Mouse (Mus musculus) olfactory bulb, adult 2 months (tissue): ENCODE measurements at regions not wholly inside any gene's neighbourhood (a gene's known extent, or its start where the extent isn't known, plus 50 kb on each side); places are given as distances from the start of the nearest gene placed in this dataset.

ENCODE experiments used
- H3K27ac ChIP-seq: fragments of 200-500 bp; 2 replicates; pipeline ENCODE4 v1.5.1; 2012; ENCODE audit warnings: low read depth, low read length; ENCODE audit not compliant: insufficient read depth
- H3K4me1 ChIP-seq: fragments of 200-500 bp; 2 replicates; pipeline ENCODE4 v1.6.1; 2012; ENCODE audit warnings: low read length; ENCODE audit not compliant: control insufficient read depth, insufficient read depth
- H3K4me3 ChIP-seq: fragments of 200-500 bp; 2 replicates; pipeline ENCODE4 v1.5.1; 2012; ENCODE audit warnings: mild to moderate bottlenecking, low read depth, low read length, moderate library complexity; ENCODE audit not compliant: insufficient read depth
- CTCF ChIP-seq: fragments of 200-500 bp; IDR thresholded peaks from 2 replicates; pipeline ENCODE4 v1.5.1; 2012; ENCODE audit warnings: low read depth, mild to moderate bottlenecking, low read length, moderate library complexity; ENCODE audit not compliant: insufficient read depth
- POLR2A ChIP-seq: fragments of 200-500 bp; IDR thresholded peaks from 2 replicates; pipeline ENCODE4 v1.6.1; 2012; ENCODE audit warnings: mild to moderate bottlenecking, low read depth, low read length, moderate library complexity; ENCODE audit not compliant: insufficient read depth
- WGBS: fragments of 180-500 bp; shearing (Covaris S2); methylation state at CpG from one replicate; pipeline ENCODE4 v1.1.7; 2018; 5-methylcytosine and 5-hydroxymethylcytosine counted together

DNA sequence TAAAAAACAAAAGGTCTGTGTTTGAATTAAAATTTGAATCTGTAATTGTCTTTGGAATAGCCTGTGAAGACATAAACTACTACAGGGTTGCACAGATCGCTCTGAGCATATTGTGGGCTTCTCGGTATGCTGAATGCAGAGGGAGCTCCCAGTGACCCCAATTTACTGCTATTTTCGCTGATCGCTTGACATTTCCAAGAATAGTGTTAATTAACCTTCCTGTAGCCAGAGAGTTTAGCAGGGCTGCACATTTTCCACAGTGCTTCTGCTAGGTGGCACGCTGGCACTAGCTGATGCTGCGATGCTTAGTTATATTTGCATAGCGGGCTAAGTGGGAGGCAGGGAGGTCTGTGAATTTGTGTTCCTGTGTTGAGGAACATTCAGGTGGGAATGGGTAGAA is 164.8 kb upstream of the Stac start:
- no peak overlapping the region for H3K4me3 ChIP-seq
- H3K4me1 ChIP-seq, result no peaks in the 10 kb centered on the region
- 41% methylated on average over 7 of the region's 7 CpGs for WGBS
- H3K27ac ChIP-seq, result no peak overlapping the region
- no peak for TF ChIP-seq CTCF
- TF ChIP-seq POLR2A, result no peak

GRCm38 (mm10) chr9:111846366-111846765 is 156.2 kb upstream of the Stac start:
- H3K4me1 ChIP-seq, result no peaks in the 10 kb centered on the region
- TF ChIP-seq CTCF, result no peak
- no peak for TF ChIP-seq POLR2A
- H3K4me3 ChIP-seq, result no peak overlapping the region
- no peak overlapping the region for H3K27ac ChIP-seq
- WGBS, result 96% methylated on average over 10 of the region's 10 CpGs

DNA sequence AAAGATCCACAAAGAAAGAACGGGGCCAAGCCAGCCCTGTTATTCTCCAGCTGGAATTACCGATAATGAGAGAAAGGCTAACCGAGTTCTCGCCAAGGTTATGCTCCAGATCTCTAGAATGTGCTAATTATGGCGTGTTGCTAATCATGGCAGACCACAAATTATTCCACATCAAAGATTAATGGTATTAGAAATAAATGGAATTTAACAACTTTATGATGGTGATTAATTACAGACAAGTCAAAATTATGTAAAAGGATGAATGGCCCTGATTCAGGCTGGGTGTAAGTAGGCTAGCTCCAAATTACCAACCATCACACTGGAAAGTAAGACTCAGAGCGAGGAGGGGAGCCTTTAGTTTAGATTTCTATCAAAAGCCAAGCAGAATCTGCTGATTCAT is 151.0 kb upstream of the Stac start:
- 66% methylated on average over 6 of the region's 6 CpGs for WGBS

GRCm38 (mm10) chr9:111838069-111838820 is 148.1 kb upstream of the Stac start:
- peaks cover 3% of the 10 kb centered on the region for H3K4me1 ChIP-seq
- no peak overlapping the region; the same call in 1 of the 2 replicates for H3K27ac ChIP-seq
- no peak for TF ChIP-seq CTCF
- no peak for TF ChIP-seq POLR2A
- no peak overlapping the region for H3K4me3 ChIP-seq
- WGBS, result 21% methylated on average over 7 of the region's 7 CpGs

More for the DNA sequence above, 151.0 kb upstream of the Stac start:
- Histone ChIP-seq H3K4me1 (peaks cover 3% of the 10 kb centered on the region), H3K27ac (no peak overlapping the region), H3K4me3 (no peak overlapping the region)
- TF ChIP-seq CTCF, result no peak
- TF ChIP-seq POLR2A, result no peak

DNA sequence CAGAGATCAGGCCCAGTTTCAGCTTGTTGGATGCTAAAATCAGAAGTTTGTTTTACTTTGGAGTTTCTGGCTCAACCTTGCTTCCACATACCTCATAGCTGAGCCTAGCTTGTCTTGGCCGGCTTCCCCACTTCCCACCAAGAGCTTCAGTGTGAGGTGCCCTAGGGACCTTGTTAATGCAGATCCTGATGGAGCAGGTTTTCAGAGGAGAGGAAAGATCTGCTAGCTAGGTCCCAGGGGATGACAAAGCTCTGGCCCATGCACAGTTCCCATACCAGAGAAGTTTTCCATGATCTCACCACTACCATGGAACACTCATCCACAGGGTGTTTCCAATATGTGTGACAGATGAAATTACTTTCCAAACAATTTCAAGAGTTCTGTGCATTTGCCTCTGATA is 131.9 kb upstream of the Stac start:
- no peak for TF ChIP-seq POLR2A
- no peak for TF ChIP-seq CTCF

DNA sequence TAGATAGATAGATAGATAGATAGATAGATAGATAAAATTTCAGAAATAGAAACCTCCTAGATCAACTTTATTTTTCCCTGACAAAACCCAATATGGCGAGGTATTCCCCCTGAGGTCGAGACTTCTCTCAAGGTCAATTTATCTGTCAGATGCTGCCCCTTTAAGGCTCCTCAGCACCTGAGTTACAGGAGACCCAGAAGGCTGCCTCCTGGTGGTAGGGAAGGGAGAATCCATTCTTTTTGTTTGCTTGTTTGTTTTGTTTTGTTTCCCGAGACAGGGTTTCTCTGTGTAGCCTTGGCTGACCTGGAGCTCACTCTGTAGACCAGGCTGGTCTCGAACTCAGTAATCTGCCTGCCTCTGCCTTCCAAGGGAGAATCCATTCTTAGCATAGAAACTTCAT is 127.3 kb upstream of the Stac start:
- TF ChIP-seq CTCF, result no peak
- Histone ChIP-seq H3K27ac (no peak overlapping the region), H3K4me3 (no peak overlapping the region), H3K4me1 (no peaks in the 10 kb centered on the region)
- WGBS, result 85% methylated on average over 4 of the region's 4 CpGs

More for the DNA sequence above, 131.9 kb upstream of the Stac start:
- H3K27ac ChIP-seq, result no peak overlapping the region
- WGBS, result 93% methylated on average over 1 of the region's 1 CpGs
- H3K4me1 ChIP-seq, result no peaks in the 10 kb centered on the region
- no peak overlapping the region for H3K4me3 ChIP-seq

- H3K4me1 ChIP-seq, result no peaks in the 10 kb centered on the region
- H3K4me3 ChIP-seq, result no peak overlapping the region
- no peak overlapping the region for H3K27ac ChIP-seq
- no peak for TF ChIP-seq POLR2A
- 72% methylated on average over 6 of the region's 6 CpGs for WGBS
Observed at GRCm38 (mm10) chr9:111804931-111805330, 114.8 kb upstream of the Stac start.

DNA sequence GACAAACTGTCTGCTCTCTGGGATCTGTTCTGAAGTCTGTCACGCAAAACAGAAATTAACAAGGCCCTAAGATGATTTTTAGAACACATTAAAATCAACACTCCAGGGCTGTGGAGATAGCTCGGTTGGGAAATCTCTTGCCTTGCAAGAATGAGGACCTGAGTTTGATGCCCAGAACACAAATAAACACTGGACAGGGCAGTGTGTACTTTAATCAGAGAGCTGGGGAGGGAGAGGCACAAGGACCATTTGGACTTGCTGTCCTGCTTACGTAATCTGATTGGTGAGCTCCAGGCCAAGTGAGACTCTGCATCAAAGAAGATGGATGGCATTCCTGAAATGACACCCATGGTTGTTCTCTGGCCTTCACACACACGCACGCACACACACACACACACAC is 111.2 kb upstream of the Stac start:
- Histone ChIP-seq H3K4me1 (no peaks in the 10 kb centered on the region), H3K4me3 (no peak overlapping the region), H3K27ac (no peak overlapping the region)
- WGBS, result 95% methylated on average over 5 of the region's 5 CpGs
- TF ChIP-seq CTCF (no peak), POLR2A (no peak)

- H3K4me3 ChIP-seq, result no peak overlapping the region
Observed at GRCm38 (mm10) chr9:111800869-111801268, 110.7 kb upstream of the Stac start.

More at GRCm38 (mm10) chr9:111800869-111801268, 110.7 kb upstream of the Stac start:
- WGBS, result 50% methylated on average over 5 of the region's 5 CpGs
- TF ChIP-seq POLR2A, result no peak
- no peak for TF ChIP-seq CTCF
- Histone ChIP-seq H3K4me1 (no peaks in the 10 kb centered on the region), H3K27ac (no peak overlapping the region)
